Mouse (Mus musculus) CH12.LX (cell line): ENCODE measurements around the gene Gm17349.

Experiments
- CTCF ChIP-seq, 2 experiments: IDR thresholded peaks in 1 of 2; conservative IDR thresholded peaks in 1 of 2; 2 replicates each; pipeline ENCODE4 v1.5.1; 2011 to 2012; ENCODE audit warnings: low read depth in 2 of 2, low read length in 2 of 2, improper control_type of control experiment in 1 of 2, inconsistent platforms in 1 of 2, mild to moderate bottlenecking in 1 of 2, moderate library complexity in 1 of 2
- ELF1 ChIP-seq: IDR thresholded peaks from 2 replicates; pipeline ENCODE4 v1.6.1; 2014; ENCODE audit warnings: low read depth, mild to moderate bottlenecking, inconsistent platforms, low read length, improper control_type of control experiment
- EP300 ChIP-seq: IDR thresholded peaks from 2 replicates; pipeline ENCODE4 v1.6.1; 2011; ENCODE audit warnings: low read length, improper control_type of control experiment
- HCFC1 ChIP-seq: IDR thresholded peaks from 2 replicates; pipeline ENCODE4 v1.6.1; 2012; ENCODE audit warnings: low read depth, mild to moderate bottlenecking, inconsistent platforms, low read length, improper control_type of control experiment
- MAX ChIP-seq: IDR thresholded peaks from 2 replicates; pipeline ENCODE4 v1.6.1; 2011; ENCODE audit warnings: low read length, improper control_type of control experiment
- MAZ ChIP-seq: IDR thresholded peaks from 2 replicates; pipeline ENCODE4 v1.6.1; 2012; ENCODE audit warnings: low read depth, mild to moderate bottlenecking, inconsistent platforms, low read length, improper control_type of control experiment, moderate library complexity
- MEF2A ChIP-seq: IDR thresholded peaks from 2 replicates; pipeline ENCODE4 v1.6.1; 2014; ENCODE audit warnings: low read depth, mild to moderate bottlenecking, inconsistent platforms, low read length, improper control_type of control experiment, borderline replicate concordance
- NRF1 ChIP-seq: IDR thresholded peaks from 2 replicates; pipeline ENCODE4 v1.6.1; 2014; ENCODE audit warnings: low read depth, mild to moderate bottlenecking, inconsistent platforms, low read length, improper control_type of control experiment, moderate library complexity
- POLR2AphosphoS2 ChIP-seq: IDR thresholded peaks from 2 replicates; pipeline ENCODE4 v1.6.1; 2011; ENCODE audit warnings: low read depth, low read length, improper control_type of control experiment
- SMC3 ChIP-seq: IDR thresholded peaks from 2 replicates; pipeline ENCODE4 v1.6.1; 2011; ENCODE audit warnings: low read depth, low read length, improper control_type of control experiment
- TBP ChIP-seq: conservative IDR thresholded peaks from 2 replicates; pipeline ENCODE4 v1.6.1; 2011; ENCODE audit warnings: low read depth, low read length, improper control_type of control experiment

DNA sequence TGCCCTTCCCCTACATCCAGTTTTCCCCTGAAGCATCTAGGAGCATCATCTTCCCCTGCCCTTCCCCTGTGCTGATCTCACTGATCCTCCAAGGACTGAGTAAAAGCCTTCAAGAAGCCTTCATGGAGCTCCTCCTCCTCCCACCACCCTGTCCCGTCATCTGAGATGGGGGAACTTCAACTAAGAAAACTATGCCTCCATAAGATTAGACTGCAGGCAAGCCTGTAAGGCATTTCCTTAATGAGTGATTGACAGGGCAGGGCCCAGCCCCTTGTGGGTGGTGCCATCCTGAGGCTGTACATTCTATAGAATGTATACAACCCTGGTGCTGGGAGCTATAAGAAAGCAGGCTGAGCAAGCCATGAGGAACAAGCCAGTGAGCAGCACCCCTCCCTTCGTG is 46.9 kb downstream of the Gm17349 start:
- no peak for TF ChIP-seq MEF2A
- no peak for TF ChIP-seq SMC3
- no peak for TF ChIP-seq MAX
- TF ChIP-seq TBP = no peak
- no peak for TF ChIP-seq NRF1
- no peak for TF ChIP-seq HCFC1
- TF ChIP-seq CTCF (conservative IDR thresholded peaks at IDR 0.05 in 1 of 2, IDR thresholded peaks at IDR 0.05 in 1 of 2; ENCODE audit: low read depth in 2 of 2, low read length in 2 of 2) = no peak
- no peak for TF ChIP-seq POLR2AphosphoS2
- TF ChIP-seq MAZ = no peak
- TF ChIP-seq ELF1 = no peak
- no peak for TF ChIP-seq EP300
